Mouse (Mus musculus) hematopoietic stem cell, adult 5-6 weeks (primary cell): Measurements from ENCODE around the gene Slc38a8. TPM values are rescaled to one million over a fixed set of nuclear protein-coding genes. Genes with fewer than 3 reads are reported as not detected.

Experiments
- ATAC-seq, 2 experiments: fragments of 125-278 bp in 1 of 2; replicated peaks in 1 of 2; 2 replicates each; pipeline ENCODE4 v1.8.0; 2016 to 2017; ENCODE audit warnings: inconsistent platforms in 2 of 2, mild to moderate bottlenecking in 2 of 2, moderate number of reproducible peaks in 2 of 2, low read depth in 1 of 2, moderate TSS enrichment in 1 of 2; ENCODE audit not compliant: low FRiP score in 2 of 2, poor library complexity in 2 of 2, severe bottlenecking in 2 of 2, insufficient read depth in 1 of 2, low TSS enrichment in 1 of 2
- total RNA-seq: library from RNA; stranded (forward); fragments of 172-1452, 232-1000 nt; gene quantifications from 2 replicates; pipeline ENCODE4 v1.2.3, GENCODE M21; 2017

The Slc38a8 gene
- total RNA-seq, 1 experiment from 2014 or later, result not detected

DNA sequence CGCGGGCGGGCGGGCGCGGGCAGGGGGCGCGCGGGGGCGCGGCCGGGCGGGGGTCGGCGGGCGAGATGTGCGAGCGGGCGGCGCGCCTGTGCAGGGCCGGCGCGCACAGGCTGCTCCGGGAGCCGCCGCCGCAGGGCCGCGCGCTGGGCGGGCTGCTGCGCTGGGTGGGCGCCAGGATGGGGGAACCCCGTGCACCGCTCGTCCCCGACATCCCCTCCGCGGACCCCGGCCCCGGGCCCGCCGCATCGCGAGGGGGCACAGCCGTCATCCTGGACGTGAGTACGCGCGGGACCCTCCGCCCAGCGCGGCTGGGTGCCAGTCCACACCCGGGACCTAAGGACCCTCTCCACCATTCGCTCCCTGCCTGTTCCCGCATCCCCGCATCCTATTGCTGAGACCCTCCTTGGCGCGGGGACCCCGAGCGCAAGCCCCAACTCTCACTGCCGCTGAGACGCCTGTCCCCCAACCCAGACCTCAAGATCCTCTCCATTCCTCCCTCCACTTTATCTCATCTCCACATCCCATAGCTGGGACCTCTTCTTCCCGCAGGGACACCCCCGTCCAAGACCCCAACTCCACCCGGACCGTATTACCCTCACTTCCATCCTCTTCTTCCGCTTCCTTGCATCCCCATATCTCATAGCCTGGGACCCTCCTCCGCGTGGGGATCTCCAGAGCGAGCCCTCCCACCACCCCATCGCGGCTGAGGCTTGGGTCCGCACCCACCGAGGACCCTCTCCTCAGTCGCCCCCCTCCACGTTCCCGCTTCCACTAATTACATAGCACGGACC lies 54.3 kb downstream of the Slc38a8 start:
- ATAC-seq, result no peak

DNA sequence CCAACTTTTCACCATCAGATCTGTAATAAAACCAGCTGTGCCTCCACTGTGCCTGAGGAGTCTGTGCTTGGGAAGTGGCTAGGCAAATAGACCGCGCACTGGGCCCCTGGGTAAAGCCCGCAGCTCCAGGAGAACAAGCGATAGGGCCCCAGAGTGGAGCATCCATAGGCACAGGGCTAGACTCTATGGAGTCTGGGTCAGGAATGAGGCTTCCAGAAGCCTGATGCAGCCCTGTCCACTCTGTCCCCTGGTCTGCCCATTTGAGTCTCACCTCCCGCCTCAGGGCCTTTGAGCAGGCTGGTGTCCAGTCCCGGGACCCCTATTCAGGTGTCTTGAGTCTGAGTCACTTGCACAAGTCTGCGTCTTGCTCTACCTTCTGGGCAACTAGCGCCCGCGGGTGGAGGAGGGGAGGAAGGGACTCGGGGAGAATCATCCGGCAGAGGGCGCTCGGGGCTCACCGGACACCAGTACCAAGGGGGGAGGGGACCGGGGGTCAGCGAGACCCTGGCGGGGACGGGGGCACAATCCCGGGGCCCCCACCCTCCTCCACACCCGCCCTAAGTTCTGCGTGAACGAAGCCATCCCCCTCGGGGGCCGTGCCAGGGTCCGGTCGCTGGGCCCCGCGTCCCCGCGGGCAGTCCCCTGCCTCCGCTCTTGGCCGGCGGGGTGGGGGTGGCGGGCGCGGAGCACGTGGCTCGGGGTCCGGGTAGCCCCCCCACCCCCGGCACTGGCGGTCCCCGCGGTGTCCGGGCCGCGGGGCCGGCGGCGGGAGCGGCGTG lies 55.1 kb downstream of the Slc38a8 start, which contains the start of gene Necab2:
Gene Necab2 (plus strand): TSS at position 509 of the 779 bp plus-strand sequence.
- 0 out of 4 replicates have a peak, but pooled peaks of 1 of the 2 experiments have one; percentile 12 for ATAC-seq

DNA sequence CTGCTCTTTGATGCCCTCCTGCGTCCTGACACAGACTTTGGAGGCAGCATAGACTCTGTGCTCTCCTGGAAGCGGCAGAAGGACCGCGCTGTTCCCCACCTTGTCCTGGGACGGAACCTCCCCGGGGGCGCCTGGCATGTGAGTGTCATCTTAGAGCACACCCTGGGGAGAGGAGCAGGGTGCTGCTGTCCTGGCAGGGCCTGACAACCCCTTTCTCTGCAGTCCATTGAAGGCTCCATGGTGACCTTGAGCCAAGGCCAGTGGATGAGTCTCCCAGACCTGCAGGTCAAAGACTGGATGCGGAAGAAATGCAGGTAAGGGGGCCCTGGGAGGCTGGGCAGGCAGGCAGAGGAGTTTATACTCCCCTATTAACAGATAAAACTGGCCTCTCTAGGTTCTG lies 58.5 kb downstream of the Slc38a8 start:
- ATAC-seq, result no peak

DNA sequence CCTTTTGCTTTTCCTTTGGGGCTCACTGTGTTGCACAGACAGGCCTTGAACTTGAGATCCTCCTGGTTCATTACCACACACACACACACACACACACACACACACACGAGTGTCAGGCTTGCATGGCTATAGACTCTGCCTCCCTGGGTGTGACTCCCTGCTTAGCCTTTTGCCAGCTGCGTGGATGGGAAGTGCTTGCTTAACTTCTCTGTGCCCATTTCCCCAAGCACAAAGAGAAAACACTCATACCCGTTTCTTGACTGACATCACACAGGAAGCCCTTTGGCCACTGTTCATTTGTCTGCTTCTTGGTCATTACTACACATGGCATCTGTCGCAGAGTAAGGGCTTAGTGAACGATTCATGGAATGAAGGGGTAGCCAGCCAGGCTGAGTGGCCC lies 59.5 kb downstream of the Slc38a8 start:
- no peak; a peak in 1 of 4 replicates for ATAC-seq

DNA sequence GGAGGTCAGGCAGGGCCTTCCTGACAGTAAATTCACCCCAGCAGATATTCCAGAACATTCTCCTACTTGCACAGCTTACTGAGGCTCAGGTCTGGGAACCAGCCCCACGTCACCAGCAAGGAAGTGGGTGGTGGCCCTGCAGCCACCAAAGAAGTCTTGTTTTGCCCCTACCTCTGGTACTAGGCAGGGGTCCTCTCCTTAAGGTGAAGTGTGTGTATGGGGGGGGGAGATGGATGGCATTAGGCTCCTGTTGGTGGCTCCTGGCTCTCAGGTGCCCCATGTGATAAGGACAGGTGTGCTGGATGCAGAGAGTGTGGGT lies 60.6 kb downstream of the Slc38a8 start:
- no peak for ATAC-seq

DNA sequence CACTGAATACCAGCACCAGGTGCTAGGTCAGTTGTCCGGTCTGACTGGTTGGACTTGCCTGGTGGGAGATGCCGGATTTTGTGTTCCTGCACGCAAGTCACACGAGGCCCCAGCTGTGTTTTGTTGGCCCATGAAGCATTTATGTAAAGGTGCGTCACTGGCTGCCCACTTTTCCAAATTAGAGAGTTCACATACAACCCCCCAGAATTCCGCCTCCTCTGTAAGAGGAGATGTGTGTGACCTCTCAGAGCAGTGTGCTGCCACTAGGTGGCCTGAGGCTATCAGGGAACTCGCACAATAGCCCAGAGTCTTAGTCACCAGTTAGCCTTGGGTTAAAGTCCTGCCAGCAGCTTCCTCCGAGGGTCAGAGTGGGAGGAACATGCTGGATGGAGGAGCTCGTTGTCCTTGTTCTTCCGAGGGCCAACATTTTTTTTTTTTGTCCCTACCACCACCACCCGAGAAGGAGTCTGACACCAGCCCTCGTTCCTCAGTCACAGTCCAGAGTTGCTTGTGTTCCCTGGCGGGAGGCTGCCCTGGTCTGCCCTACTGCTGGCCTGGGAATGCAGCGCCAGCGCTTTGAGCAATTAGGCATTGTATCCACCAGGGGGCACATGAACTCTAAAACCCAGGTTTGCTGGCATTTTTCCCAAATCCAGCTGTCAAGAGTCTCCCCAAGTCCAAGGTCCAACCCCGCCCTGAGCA lies 61.1 kb downstream of the Slc38a8 start:
- peak; percentile 46 to 49; a peak in 2 of 4 replicates for ATAC-seq

DNA sequence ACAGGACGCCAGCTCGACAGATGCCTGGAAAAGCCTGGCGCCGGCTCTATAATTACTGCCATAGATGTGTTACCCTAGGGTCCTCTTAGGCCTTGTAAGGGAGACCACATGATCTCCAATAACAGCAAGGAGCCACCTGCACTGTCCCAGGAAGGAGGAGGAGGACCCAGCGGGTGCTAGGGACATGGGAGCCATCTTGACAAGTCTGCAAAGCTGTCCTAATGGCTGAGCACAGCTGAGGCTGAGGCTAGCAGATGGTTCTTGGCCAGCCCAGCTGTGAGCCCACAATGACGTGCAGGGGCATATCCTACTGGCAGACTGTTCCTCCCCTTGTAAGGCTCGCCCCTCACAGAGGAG lies 61.6 kb downstream of the Slc38a8 start:
- ATAC-seq, result no peak

DNA sequence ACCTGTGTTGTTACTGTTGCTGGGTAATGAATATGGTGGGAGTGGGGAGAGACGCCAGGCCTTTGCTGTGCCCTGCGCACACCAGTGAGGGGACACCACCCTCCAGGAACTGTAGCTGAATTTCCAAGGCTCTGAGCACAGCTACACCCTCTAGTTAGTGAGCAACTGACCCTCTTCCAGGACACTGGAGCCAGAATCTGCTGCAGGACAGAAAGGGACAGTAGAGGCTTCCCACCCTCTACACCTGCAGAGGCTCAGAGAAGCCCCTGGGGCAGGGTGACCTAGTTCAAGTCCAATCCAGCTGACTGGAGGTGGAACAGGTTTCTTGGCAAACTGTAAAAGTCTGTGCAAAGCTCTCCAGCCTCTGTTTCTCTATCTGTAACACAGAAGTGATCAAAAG lies 62.1 kb downstream of the Slc38a8 start:
- ATAC-seq, result no peak

DNA sequence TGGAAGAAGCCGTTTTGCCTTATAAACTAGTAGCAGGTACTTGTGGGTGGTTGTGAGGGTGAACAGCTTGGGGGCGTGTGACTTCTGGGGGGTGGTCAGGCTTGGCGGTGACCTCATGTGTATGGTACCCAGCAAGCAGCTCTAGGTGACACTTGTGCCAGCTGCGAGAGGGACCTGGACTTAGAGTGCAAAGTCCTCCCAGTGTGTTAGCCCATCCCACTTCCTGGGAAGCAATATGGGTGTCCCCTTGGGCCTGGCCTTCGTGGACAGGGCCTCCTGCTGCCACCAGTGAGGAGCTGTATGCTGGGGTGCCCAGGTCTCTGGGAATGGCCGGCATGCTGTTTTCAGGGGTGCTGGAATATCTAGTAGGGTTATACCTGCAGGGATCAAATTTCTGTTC lies 62.6 kb downstream of the Slc38a8 start:
- no peak for ATAC-seq

DNA sequence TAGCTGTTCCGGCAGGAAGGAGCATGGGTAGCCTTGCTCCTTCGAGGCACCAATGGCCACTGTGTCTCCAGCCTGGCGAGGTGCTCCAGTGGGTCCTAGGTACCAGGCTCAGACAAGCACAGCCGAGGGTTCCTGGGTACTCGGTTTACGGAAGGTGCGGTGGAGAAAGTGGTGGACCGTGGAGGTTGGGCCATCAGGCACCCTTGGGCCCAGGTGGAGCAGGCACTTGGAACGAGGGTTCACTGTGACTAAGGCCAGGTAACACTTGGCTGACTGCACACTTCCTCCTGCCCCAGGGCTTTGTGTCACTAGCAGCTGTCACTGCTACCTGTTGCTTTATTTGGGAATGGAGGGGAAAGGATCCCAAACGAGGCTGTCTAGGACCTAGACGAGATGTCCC lies 64.0 kb downstream of the Slc38a8 start:
- ATAC-seq, result peak in 1 of 2 experiments; percentile 7; a peak in 1 of 4 replicates

DNA sequence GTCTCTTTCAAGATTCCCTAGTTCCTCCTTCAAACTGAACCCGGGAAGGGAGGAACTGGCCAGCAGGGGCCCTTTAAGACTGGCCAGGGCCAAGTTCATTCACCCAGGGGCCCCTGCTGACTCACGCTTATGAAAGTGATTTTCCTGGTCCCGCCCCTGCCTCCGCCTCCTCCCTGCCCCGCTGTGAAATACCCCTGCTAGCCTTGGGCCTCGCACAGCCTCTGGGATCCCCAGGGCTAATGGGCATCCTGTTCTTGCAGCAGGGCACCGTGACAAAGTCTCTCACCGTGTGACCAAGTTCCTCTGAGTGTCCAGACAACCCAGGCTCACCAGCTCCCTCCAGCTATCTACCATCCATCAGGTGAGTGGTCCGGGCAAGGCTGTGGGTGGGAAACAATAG lies 64.6 kb downstream of the Slc38a8 start:
- peak; percentile 80 to 81 for ATAC-seq

DNA sequence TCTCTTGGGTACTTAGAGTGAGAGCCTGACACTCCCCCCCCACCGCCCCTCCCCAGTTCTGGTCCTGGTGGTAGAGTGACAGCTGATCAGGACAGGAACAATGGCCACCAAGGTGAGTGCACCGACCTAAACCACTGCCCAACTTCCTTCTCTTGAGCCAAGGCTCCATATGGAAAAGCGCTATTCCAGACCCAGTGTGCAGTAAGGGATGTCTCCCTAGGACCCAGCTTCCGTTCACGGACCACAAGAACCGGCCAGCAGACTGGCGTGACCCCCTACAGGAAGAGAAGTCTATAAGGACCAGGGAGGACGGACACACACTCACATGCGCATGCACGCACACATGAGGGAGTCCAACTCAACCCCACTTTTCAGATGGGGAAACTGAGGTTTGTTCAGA lies 65.2 kb downstream of the Slc38a8 start:
- ATAC-seq, result no peak

DNA sequence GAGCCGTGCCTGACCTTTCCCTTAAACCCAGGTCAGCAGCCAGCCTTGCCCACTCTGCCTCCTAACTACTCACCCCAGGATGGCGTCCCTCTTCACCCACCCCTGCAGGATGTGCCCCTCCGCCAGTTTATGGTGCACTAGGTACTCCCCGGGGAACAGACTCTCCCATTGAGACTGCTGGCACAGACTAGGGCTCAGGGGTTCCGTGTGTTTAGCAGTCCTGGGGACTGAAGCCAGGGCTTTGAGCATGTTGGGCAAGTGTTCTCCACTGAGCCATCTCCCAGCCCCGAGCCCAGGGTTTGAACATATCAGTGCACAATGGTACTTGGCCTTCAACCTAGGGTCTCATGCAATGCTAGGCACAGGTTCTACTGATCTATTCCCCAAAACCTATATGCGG lies 66.0 kb downstream of the Slc38a8 start:
- no peak for ATAC-seq

DNA sequence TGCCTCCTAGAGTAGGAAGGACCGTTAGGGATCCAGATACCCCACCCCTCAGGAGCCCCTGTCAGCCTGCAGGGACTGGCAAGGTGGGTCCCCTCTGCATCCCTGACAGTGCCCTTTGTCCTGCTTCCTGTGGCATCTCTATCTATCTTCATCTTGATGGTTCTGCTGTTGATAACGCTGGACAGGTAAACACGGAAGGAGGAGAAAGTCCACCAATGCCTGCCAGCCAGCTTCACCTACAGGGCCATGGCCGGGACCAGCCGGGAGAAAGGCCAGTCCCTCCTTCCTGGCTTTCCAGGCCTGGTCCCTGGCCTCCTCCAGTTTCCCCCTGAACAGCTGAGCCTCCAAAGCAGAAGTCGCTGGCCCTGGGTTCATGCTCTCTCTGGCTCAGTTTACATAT lies 66.9 kb downstream of the Slc38a8 start:
- ATAC-seq, result no peak

DNA sequence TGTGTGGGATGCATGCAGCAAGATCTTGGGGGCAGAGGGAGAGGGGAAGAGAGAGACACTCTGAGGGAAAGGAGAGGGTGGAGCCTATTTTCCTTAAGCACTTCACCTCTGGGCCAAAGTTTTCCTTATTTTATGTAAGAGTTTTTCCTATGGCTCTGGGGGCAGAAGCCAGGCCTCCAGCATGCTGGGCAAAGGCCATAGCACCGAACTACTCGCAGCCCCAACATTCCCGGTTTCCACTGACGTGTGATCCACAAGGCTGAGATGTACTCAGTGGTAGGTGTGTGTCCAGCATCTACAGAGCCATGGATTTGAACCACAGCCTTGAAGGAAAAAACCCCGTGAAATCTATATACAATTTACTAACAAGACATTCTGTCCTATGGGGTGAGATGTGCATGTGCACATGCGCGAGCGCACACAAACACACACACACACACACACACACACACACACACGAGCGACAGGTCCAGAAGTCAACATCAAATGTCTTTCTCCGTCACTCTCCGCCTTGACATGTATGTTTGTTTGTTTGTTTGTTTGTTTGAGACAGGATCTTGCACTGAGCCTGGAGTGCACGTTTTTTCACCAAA lies 67.8 kb downstream of the Slc38a8 start, which contains the start of gene Osgin1:
Gene Osgin1 (plus strand): TSS at position 543 of the 593 bp plus-strand sequence.
- ATAC-seq, result no peak

DNA sequence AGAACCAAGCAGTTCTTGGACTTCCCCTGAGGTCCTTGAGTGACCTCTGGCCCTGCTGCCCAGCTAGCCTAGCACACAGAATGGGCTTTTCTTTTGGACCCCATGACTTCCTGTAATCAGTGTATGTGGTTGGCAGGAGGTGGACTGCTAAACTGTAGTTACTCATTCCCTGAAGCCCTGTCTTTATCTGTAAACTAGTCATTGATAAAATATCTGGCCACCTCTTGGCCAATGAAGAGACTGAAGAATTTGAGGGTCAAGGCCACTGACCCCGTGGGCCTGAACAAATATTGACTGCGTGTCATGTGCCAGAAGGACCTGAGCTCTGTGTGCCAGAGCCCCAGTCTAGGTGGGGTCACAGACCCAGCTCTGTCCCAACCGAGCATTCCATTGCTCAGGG lies 69.1 kb downstream of the Slc38a8 start:
- no peak for ATAC-seq

DNA sequence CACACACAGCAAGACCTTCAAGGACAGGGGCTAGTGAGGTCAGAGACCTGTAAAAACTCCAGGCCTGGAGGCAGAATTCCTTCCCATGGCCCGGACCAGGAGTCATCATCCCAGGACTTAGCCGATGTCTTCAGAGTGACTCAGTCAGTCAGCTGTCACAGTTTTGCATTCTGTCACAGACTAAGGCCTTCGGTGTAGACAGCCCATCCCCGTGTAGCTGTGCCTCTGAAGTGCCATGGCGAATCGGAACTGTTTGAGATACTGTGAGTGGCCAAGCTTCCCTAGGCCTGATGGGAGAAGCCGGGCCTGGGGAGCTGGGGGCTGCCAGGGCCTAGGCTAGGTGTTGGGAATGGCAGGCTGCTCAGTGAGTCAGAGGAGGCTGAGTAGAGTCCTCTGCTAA lies 70.8 kb downstream of the Slc38a8 start:
- no peak for ATAC-seq

DNA sequence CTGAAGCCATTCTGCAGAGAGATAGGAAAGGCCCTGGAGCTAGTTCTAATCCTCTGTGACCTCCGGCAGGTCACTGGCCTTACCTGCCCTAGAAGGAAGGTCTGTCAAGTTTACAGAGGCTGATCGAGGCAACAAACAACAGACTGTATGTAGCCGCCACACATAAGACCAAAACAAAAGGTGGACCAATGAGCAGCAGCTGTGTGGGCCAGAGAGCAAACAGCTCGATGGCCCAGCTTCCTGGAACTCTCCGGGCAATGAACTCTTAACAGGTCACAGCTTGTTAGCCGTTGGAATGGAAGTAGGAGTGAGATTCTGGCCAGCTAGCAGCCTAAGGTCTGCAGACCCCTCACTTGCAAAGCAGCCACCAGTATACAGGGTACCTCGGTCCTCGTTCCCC lies 71.2 kb downstream of the Slc38a8 start:
- no peak for ATAC-seq
